24 mouse cellular contexts compared by ENCODE assay signal in genomic region chr11:4966888-4967287, GRCm38 (mm10). TPM values are rescaled to one million over a fixed set of nuclear protein-coding genes. Genes with fewer than 3 reads are reported as not detected.
DNase-seq lines count a peak whose midpoint lies in the region; ATAC-seq lines count a peak whose summit lies in the region.
"Had no signal": no experiment of that assay in that cellular context is flagged by ENCODE, and none has a peak within 500 bp of the region (broad histone marks: within the 10 kb centered on the region; RNA-seq: fewer than 3 reads in every experiment).

No protein-coding gene starts in this region.

- DNase-seq in kidney, postnatal 36 days = peak; percentile 36 to 52
- DNase-seq in Muller cell, postnatal 12 days (ENCODE audit: inconsistent ontology term) = peak; percentile 22
- DNase-seq in liver, embryonic 11.5 days (ENCODE audit: low spot score) = no peak
- no peak for DNase-seq in hindbrain, embryonic 11.5 days (ENCODE audit: low spot score)
- no peak for DNase-seq in yolk sac, embryonic 10.5 days (ENCODE audit: low spot score)
- no peak for DNase-seq in urinary bladder, postnatal 25 days (ENCODE audit: low spot score)
- DNase-seq: cerebellum, adult 11 months; cerebellum, postnatal 10 days; heart, adult 11 months; heart, postnatal 14 days; lung, postnatal 4 days; retina, postnatal 1 day; thymus, postnatal 25 days had no signal

- no peaks in the 10 kb centered on the region for H3K9me3 ChIP-seq in kidney, embryonic 15.5 days (replicated peaks)
- no peaks in the 10 kb centered on the region for H3K9me3 ChIP-seq in liver, embryonic 11.5 days (ENCODE audit: control insufficient read depth, low read length)
- H3K9me3 ChIP-seq in hindbrain, embryonic 11.5 days (ENCODE audit: control insufficient read depth, low read length) = no peaks in the 10 kb centered on the region
- H3K9me3 ChIP-seq: embryonic facial prominence, embryonic 15.5 days; heart, embryonic 12.5 days; limb, embryonic 13.5 days; lung, embryonic 15.5 days; midbrain, embryonic 13.5 days had no signal

- H3K4me1 ChIP-seq in kidney, embryonic 15.5 days = no peaks in the 10 kb centered on the region
- peaks cover 21% of the 10 kb centered on the region for H3K4me1 ChIP-seq in liver, embryonic 11.5 days (replicated peaks; ENCODE audit: control insufficient read depth, insufficient read depth, low read length)
- H3K4me1 ChIP-seq in hindbrain, embryonic 11.5 days (replicated peaks; ENCODE audit: control insufficient read depth, insufficient read depth, low read length) = no peaks in the 10 kb centered on the region
- H3K4me1 ChIP-seq: lung, embryonic 15.5 days had no signal

- H3K36me3 ChIP-seq in kidney, embryonic 15.5 days = no peaks in the 10 kb centered on the region
- H3K36me3 ChIP-seq in liver, embryonic 11.5 days (ENCODE audit: control insufficient read depth, insufficient read depth, low read length) = no peaks in the 10 kb centered on the region
- H3K36me3 ChIP-seq in hindbrain, embryonic 11.5 days (ENCODE audit: control insufficient read depth, insufficient read depth, low read length) = no peaks in the 10 kb centered on the region
- H3K36me3 ChIP-seq: embryonic facial prominence, embryonic 15.5 days; heart, embryonic 12.5 days; limb, embryonic 13.5 days; lung, embryonic 15.5 days; midbrain, embryonic 13.5 days had no signal

- H3K27me3 ChIP-seq in kidney, embryonic 15.5 days = no peaks in the 10 kb centered on the region
- H3K27me3 ChIP-seq in liver, embryonic 11.5 days (replicated peaks; ENCODE audit: control insufficient read depth, insufficient read depth, low read length) = no peaks in the 10 kb centered on the region
- H3K27me3 ChIP-seq in hindbrain, embryonic 11.5 days (ENCODE audit: control insufficient read depth, insufficient read depth, low read length) = no peaks in the 10 kb centered on the region
- H3K27me3 ChIP-seq: embryonic facial prominence, embryonic 15.5 days; heart, embryonic 12.5 days; lung, embryonic 15.5 days; midbrain, embryonic 13.5 days had no signal

- no peak overlapping the region for H3K27ac ChIP-seq in kidney, embryonic 15.5 days
- H3K27ac ChIP-seq in liver, embryonic 11.5 days (ENCODE audit: low read depth, low read length) = peak overlapping the region; percentile 81
- H3K27ac ChIP-seq in hindbrain, embryonic 11.5 days (ENCODE audit: low read depth, low read length) = no peak overlapping the region
- H3K27ac ChIP-seq: embryonic facial prominence, embryonic 15.5 days; hindbrain, embryonic 14.5 days; limb, embryonic 13.5 days; lung, embryonic 15.5 days; midbrain, embryonic 13.5 days had no signal

- no peak overlapping the region for H3K4me3 ChIP-seq in kidney, embryonic 15.5 days (replicated peaks)
- no peak overlapping the region for H3K4me3 ChIP-seq in liver, embryonic 11.5 days (ENCODE audit: low read depth, low read length)
- H3K4me3 ChIP-seq in hindbrain, embryonic 11.5 days (ENCODE audit: low read depth, low read length) = no peak overlapping the region
- H3K4me3 ChIP-seq: embryonic facial prominence, embryonic 15.5 days; heart, embryonic 12.5 days; limb, embryonic 13.5 days; lung, embryonic 15.5 days; midbrain, embryonic 13.5 days had no signal

- no peak for ATAC-seq in kidney, embryonic 15.5 days (replicated peaks; ENCODE audit: low FRiP score)
- peak; percentile 88 for ATAC-seq in liver, embryonic 11.5 days (replicated peaks; ENCODE audit: low FRiP score)
- peak; percentile 80 for ATAC-seq in megakaryocyte progenitor cell, adult 5-6 weeks (replicated peaks; ENCODE audit: poor library complexity)
- ATAC-seq in hindbrain, embryonic 11.5 days (ENCODE audit: low FRiP score) = no peak
- ATAC-seq: activated CD4-positive, CD25-positive, alpha-beta regulatory T cell, adult 4 months; intestine, embryonic 16.5 days; midbrain, embryonic 13.5 days had no signal

- H3K9ac ChIP-seq in kidney, embryonic 15.5 days = no peak overlapping the region
- H3K9ac ChIP-seq in liver, embryonic 11.5 days (ENCODE audit: low read depth, low read length) = 0 out of 2 replicates have a peak overlapping the region, but pooled peaks have one; percentile 28
- H3K9ac ChIP-seq in hindbrain, embryonic 11.5 days (ENCODE audit: low read depth, low read length) = no peak overlapping the region
- H3K9ac ChIP-seq: embryonic facial prominence, embryonic 15.5 days; heart, embryonic 12.5 days; hindbrain, embryonic 14.5 days; limb, embryonic 13.5 days; lung, embryonic 15.5 days; midbrain, embryonic 13.5 days had no signal

- WGBS in kidney, embryonic 15.5 days = 62% methylated on average over 5 of the region's 5 CpGs
- 34% methylated on average over 5 of the region's 5 CpGs for WGBS in liver, embryonic 11.5 days
- 78% methylated on average over 5 of the region's 5 CpGs for WGBS in hindbrain, embryonic 11.5 days

- no peak overlapping the region for H3K4me2 ChIP-seq in kidney, embryonic 15.5 days
- peak overlapping the region; percentile 30 for H3K4me2 ChIP-seq in liver, embryonic 11.5 days
- H3K4me2 ChIP-seq in hindbrain, embryonic 11.5 days (replicated peaks; ENCODE audit: low read depth, low read length) = no peak overlapping the region
- H3K4me2 ChIP-seq: embryonic facial prominence, embryonic 15.5 days; heart, embryonic 12.5 days; hindbrain, embryonic 14.5 days; limb, embryonic 13.5 days; lung, embryonic 15.5 days; midbrain, embryonic 13.5 days had no signal

RNA-seq across cellular contexts. Expression of gene Nefh, which starts 19.0 kb away (rescaled TPM):
- 0.31 and 0.57 TPM in 2 replicates for polyA plus RNA-seq in kidney, embryonic 15.5 days (2015; fragmentation: Nextera tagmentation; extraction: Ambion mirVana)
- 0.90 and 1.1 TPM in 2 replicates for polyA plus RNA-seq in liver, embryonic 11.5 days (2014; fragmentation: Nextera tagmentation; extraction: Ambion mirVana)
- 4.6 and 8.0 TPM in 2 replicates for total RNA-seq in megakaryocyte progenitor cell, adult 5-6 weeks (2015)
- total RNA-seq in megakaryocyte progenitor cell, adult 5-6 weeks (2017) = 3.5 and 6.0 TPM in 2 replicates
- 0.82 and 1.2 TPM in 2 replicates for polyA plus RNA-seq in hindbrain, embryonic 11.5 days (2014; fragmentation: Nextera tagmentation; extraction: Ambion mirVana)
- total RNA-seq: gastrocnemius, adult 8-10 months had no signal

RNA-seq across cellular contexts. Expression of gene Ap1b1, which starts 19.7 kb away (rescaled TPM):
- 59.8 and 65.3 TPM in 2 replicates for polyA plus RNA-seq in kidney, embryonic 15.5 days (2015; fragmentation: Nextera tagmentation; extraction: Ambion mirVana)
- 126 and 139 TPM in 2 replicates for polyA plus RNA-seq in liver, embryonic 11.5 days (2014; fragmentation: Nextera tagmentation; extraction: Ambion mirVana)
- total RNA-seq in megakaryocyte progenitor cell, adult 5-6 weeks (2015) = 29.3 and 36.5 TPM in 2 replicates
- total RNA-seq in megakaryocyte progenitor cell, adult 5-6 weeks (2017) = 39.2 and 41.6 TPM in 2 replicates
- 60.7 and 61.3 TPM in 2 replicates for polyA plus RNA-seq in hindbrain, embryonic 11.5 days (2014; fragmentation: Nextera tagmentation; extraction: Ambion mirVana)

Comparison
In these comparisons a context has a peak if more than half of its experiments do, and no peak if none do; other contexts are left out.
1. DNase-seq: peak in kidney, postnatal 36 days (2 of 2) and Muller cell, postnatal 12 days (single experiment); none in liver, embryonic 11.5 days (single experiment), hindbrain, embryonic 11.5 days (single experiment), yolk sac, embryonic 10.5 days (single experiment) and urinary bladder, postnatal 25 days (single experiment).
2. ATAC-seq: peak in liver, embryonic 11.5 days (single experiment) and megakaryocyte progenitor cell, adult 5-6 weeks (single experiment); none in kidney, embryonic 15.5 days (single experiment) and hindbrain, embryonic 11.5 days (single experiment).